In genomic region chr16:23898840-23899239, GRCm38 (mm10) we compare ENCODE assay signal across 9 mouse cellular contexts. TPM values are rescaled to one million over a fixed set of nuclear protein-coding genes. Genes with fewer than 3 reads are reported as not detected.
DNase-seq lines count a peak whose midpoint lies in the region; ATAC-seq lines count a peak whose summit lies in the region.
"Had no signal": no experiment of that assay in that cellular context is flagged by ENCODE, and none has a peak within 500 bp of the region (broad histone marks: within the 10 kb centered on the region; RNA-seq: fewer than 3 reads in every experiment).

No protein-coding gene starts in this region.

- WGBS in hindbrain, embryonic 14.5 days = 15% methylated on average over 12 of the region's 12 CpGs

- H3K4me3 ChIP-seq in hindbrain, embryonic 14.5 days (replicated peaks; ENCODE audit: low read length) = no peak overlapping the region

- peak overlapping the region; percentile 46 for H3K4me2 ChIP-seq in hindbrain, embryonic 14.5 days (replicated peaks)

- peaks cover 13% of the 10 kb centered on the region for H3K4me1 ChIP-seq in hindbrain, embryonic 14.5 days (replicated peaks; ENCODE audit: control insufficient read depth, insufficient read depth, low read length)

- no peaks in the 10 kb centered on the region for H3K9me3 ChIP-seq in hindbrain, embryonic 14.5 days (ENCODE audit: control insufficient read depth, low read length)

- no peak overlapping the region for H3K27ac ChIP-seq in hindbrain, embryonic 14.5 days
- H3K27ac ChIP-seq: macrophage had no signal

- peak; percentile 49 for DNase-seq in MN1 (ENCODE audit: low spot score)
- peak; percentile 63 for DNase-seq in cerebellum, adult 9-11 months
- DNase-seq in frontal cortex, postnatal 25 days (ENCODE audit: low spot score in 2 of 2) = peak; percentile 84 to 89
- DNase-seq in hindbrain, embryonic 14.5 days (ENCODE audit: low spot score) = peak; percentile 91
- DNase-seq in layer of hippocampus, postnatal 25 days (ENCODE audit: extremely low spot score in 1 of 2, low spot score in 1 of 2) = peak; percentile 64 to 90
- DNase-seq in lung, postnatal 25 days (ENCODE audit: low spot score) = peak; percentile 62
- peak; percentile 95 for DNase-seq in retina, embryonic 14.5 days (ENCODE audit: low spot score)
- peak; percentile 64 to 72 for DNase-seq in thymus, postnatal 36 days

- H3K9ac ChIP-seq in hindbrain, embryonic 14.5 days = no peak overlapping the region

- no peaks in the 10 kb centered on the region for H3K36me3 ChIP-seq in hindbrain, embryonic 14.5 days (replicated peaks; ENCODE audit: control insufficient read depth, insufficient read depth)

- ATAC-seq in hindbrain, embryonic 14.5 days (ENCODE audit: low FRiP score) = peak; percentile 86

- H3K27me3 ChIP-seq in hindbrain, embryonic 14.5 days (ENCODE audit: control insufficient read depth, insufficient read depth, low read length) = no peaks in the 10 kb centered on the region

RNA-seq across cellular contexts. Expression of gene Sst, which starts 8.1 kb away (rescaled TPM):
- polyA plus RNA-seq in hindbrain, embryonic 14.5 days (2014; fragmentation: Nextera tagmentation; extraction: Ambion mirVana) = 278 TPM in 2 replicates
- 100 to 1,000 TPM; 425 to 485 TPM for total RNA-seq in layer of hippocampus, postnatal 25 days (2021)
- polyA plus RNA-seq: macrophage had no signal

RNA-seq across cellular contexts. Expression of gene Rtp2, which starts 33.4 kb away (rescaled TPM):
- polyA plus RNA-seq in hindbrain, embryonic 14.5 days (2014; fragmentation: Nextera tagmentation; extraction: Ambion mirVana) = not detected in 2 replicates
- under 1 TPM; 0.47 to 0.49 TPM for total RNA-seq in layer of hippocampus, postnatal 25 days (2021)
- polyA plus RNA-seq: macrophage had no signal
